Mouse (Mus musculus) ES-E14 (cell line): ENCODE results near the gene Slc7a15. TPM values are rescaled to one million over a fixed set of nuclear protein-coding genes. Genes with fewer than 3 reads are reported as not detected.

ENCODE experiments used
- DNase-seq: peaks from one replicate; pipeline ENCODE4 v3.0.0-alpha.2; 2013; ENCODE audit warnings: low read depth, low spot score
- H3K27ac ChIP-seq: 2 replicates; pipeline ENCODE4 v1.5.1; 2012; ENCODE audit warnings: low read depth, mild to moderate bottlenecking, low read length, moderate library complexity, mixed read lengths; ENCODE audit not compliant: poor library complexity, insufficient read depth, severe bottlenecking
- H3K36me3 ChIP-seq: 2 replicates; pipeline ENCODE4 v1.6.1; 2012; ENCODE audit warnings: mild to moderate bottlenecking, low read length, moderate library complexity, mixed read lengths; ENCODE audit not compliant: control insufficient read depth, poor library complexity, insufficient read depth, severe bottlenecking
- H3K4me1 ChIP-seq, 2 experiments: fragments of 150-350 bp in 1 of 2; sonication (generic) in 1 of 2; 2 replicates each; pipeline ENCODE4 v1.6.1; 2012; ENCODE audit warnings: low read length in 2 of 2, mild to moderate bottlenecking in 1 of 2, mixed read lengths in 1 of 2; ENCODE audit not compliant: control insufficient read depth in 2 of 2, insufficient read depth in 2 of 2, poor library complexity in 1 of 2
- H3K4me3 ChIP-seq, 2 experiments: fragments of 150-350 bp in 1 of 2; sonication (generic) in 1 of 2; 2 replicates each; pipeline ENCODE4 v1.5.1; 2012; ENCODE audit warnings: low read length in 2 of 2, low read depth in 1 of 2, mild to moderate bottlenecking in 1 of 2, mixed read lengths in 1 of 2; ENCODE audit not compliant: insufficient read depth in 1 of 2, poor library complexity in 1 of 2, severe bottlenecking in 1 of 2
- H3K9ac ChIP-seq: 2 replicates; pipeline ENCODE4 v1.6.1; 2012; ENCODE audit warnings: low read depth, mild to moderate bottlenecking, low read length, mixed read lengths; ENCODE audit not compliant: poor library complexity, insufficient read depth, severe bottlenecking
- H3K9me3 ChIP-seq: fragments of 150-350 bp; sonication (generic); 2 replicates; pipeline ENCODE4 v1.6.1; 2012; ENCODE audit warnings: low read depth, mild to moderate bottlenecking, low read length; ENCODE audit not compliant: control insufficient read depth, insufficient read depth
- CHD2 ChIP-seq: IDR thresholded peaks from 2 replicates; pipeline ENCODE4 v1.6.1; 2014; ENCODE audit warnings: mild to moderate bottlenecking, low read depth, low read length, inconsistent platforms
- HCFC1 ChIP-seq: IDR thresholded peaks from 2 replicates; pipeline ENCODE4 v1.6.1; 2012; ENCODE audit warnings: low read length, inconsistent platforms, borderline replicate concordance; ENCODE audit not compliant: insufficient read depth
- MAFK ChIP-seq: IDR thresholded peaks from 2 replicates; pipeline ENCODE4 v1.6.1; 2014; ENCODE audit warnings: mild to moderate bottlenecking, low read depth, low read length, inconsistent platforms; ENCODE audit not compliant: insufficient read depth
- ZC3H11A ChIP-seq: IDR thresholded peaks from 2 replicates; pipeline ENCODE4 v1.6.1; 2012; ENCODE audit warnings: low read depth, mild to moderate bottlenecking, inconsistent platforms, low read length, borderline replicate concordance
- ZNF384 ChIP-seq: IDR thresholded peaks from 2 replicates; pipeline ENCODE4 v1.6.1; 2012; ENCODE audit warnings: low read depth, low read length, inconsistent platforms
- in situ Hi-C, 2 experiments: fragments of 600-800 bp; cut with MboI; formaldehyde crosslinking; loops; one replicate each; pipeline ENCODE4 v1.15.1; 2025; ENCODE audit warnings: low sequenced_read_pairs in 2 of 2, inconsistent platforms in 1 of 2; ENCODE audit not compliant: unreplicated experiment in 2 of 2
- total RNA-seq: library from RNA; depleted of rRNA; stranded (reverse); fragments of 300-350 nt; gene quantifications from 2 replicates; pipeline ENCODE4 v1.2.3, GENCODE M21; 2012

Slc7a15 gene
- total RNA-seq, 1 experiment = 0.18 TPM

GRCm38 (mm10) chr12:8546801-8547200 lies 52.1 kb downstream of the Slc7a15 start:
- DNase-seq = no peak
- Histone ChIP-seq H3K9me3 (no peaks in the 10 kb centered on the region), H3K4me3 (no peak overlapping the region), H3K36me3 (no peaks in the 10 kb centered on the region), H3K4me1 (peaks cover 0 to 8% of the 10 kb centered on the region in 2 experiments; a peak in 2 of 4 replicates), H3K9ac (no peak overlapping the region), H3K27ac (no peak overlapping the region; the same call in 1 of the 2 replicates)
- TF ChIP-seq HCFC1 (no peak), MAFK (no peak), ZNF384 (no peak), CHD2 (no peak), ZC3H11A (no peak)
- in situ Hi-C loops = no loop called here

- in situ Hi-C loops = no loop called here
- TF ChIP-seq CHD2 = no peak
- TF ChIP-seq ZC3H11A = no peak
- no peak for TF ChIP-seq HCFC1
- H3K9ac ChIP-seq = no peak overlapping the region
- H3K36me3 ChIP-seq = no peaks in the 10 kb centered on the region
- no peak overlapping the region for H3K27ac ChIP-seq
- peaks cover 0 to 8% of the 10 kb centered on the region in 2 experiments; a peak in 2 of 4 replicates for H3K4me1 ChIP-seq
- no peak for DNase-seq
- no peak overlapping the region for H3K4me3 ChIP-seq
- H3K9me3 ChIP-seq = no peaks in the 10 kb centered on the region
Measured at GRCm38 (mm10) chr12:8545066-8545610, 53.7 kb downstream of the Slc7a15 start.

- no peaks in the 10 kb centered on the region for H3K36me3 ChIP-seq
- in situ Hi-C loops = no loop called here
- no peak for DNase-seq
Measured at GRCm38 (mm10) chr12:8542371-8542770, 56.5 kb downstream of the Slc7a15 start.

GRCm38 (mm10) chr12:8539471-8539870 lies 59.4 kb downstream of the Slc7a15 start:
- Histone ChIP-seq H3K27ac (no peak overlapping the region), H3K9me3 (no peaks in the 10 kb centered on the region), H3K36me3 (no peaks in the 10 kb centered on the region), H3K4me3 (no peak overlapping the region), H3K9ac (no peak overlapping the region), H3K4me1 (peaks cover 0 to under 1% of the 10 kb centered on the region in 2 experiments; a peak in 2 of 4 replicates)
- DNase-seq = no peak
- in situ Hi-C loops = no loop called here
- no peak for TF ChIP-seq ZNF384
- no peak for TF ChIP-seq ZC3H11A
- no peak for TF ChIP-seq CHD2
- TF ChIP-seq MAFK = no peak
- no peak for TF ChIP-seq HCFC1

More at GRCm38 (mm10) chr12:8542371-8542770, 56.5 kb downstream of the Slc7a15 start:
- no peak overlapping the region for H3K4me3 ChIP-seq
- H3K4me1 ChIP-seq = peaks cover 0 to 8% of the 10 kb centered on the region in 2 experiments; a peak in 2 of 4 replicates
- H3K27ac ChIP-seq = no peak overlapping the region
- H3K9me3 ChIP-seq = no peaks in the 10 kb centered on the region
- H3K9ac ChIP-seq = no peak overlapping the region
- TF ChIP-seq ZNF384 = no peak
- no peak for TF ChIP-seq CHD2
- TF ChIP-seq HCFC1 = no peak
- TF ChIP-seq ZC3H11A = no peak
- no peak for TF ChIP-seq MAFK

- in situ Hi-C loops = no loop called here
- H3K9ac ChIP-seq = no peak overlapping the region
- H3K36me3 ChIP-seq = no peaks in the 10 kb centered on the region
- no peaks in the 10 kb centered on the region for H3K4me1 ChIP-seq
- TF ChIP-seq CHD2 = no peak
- TF ChIP-seq ZNF384 = no peak
- TF ChIP-seq ZC3H11A = no peak
- DNase-seq = no peak
- H3K27ac ChIP-seq = no peak overlapping the region
- H3K4me3 ChIP-seq = no peak overlapping the region
- H3K9me3 ChIP-seq = no peaks in the 10 kb centered on the region
Measured at GRCm38 (mm10) chr12:8537291-8537690, 61.6 kb downstream of the Slc7a15 start.
